Mouse (Mus musculus) Patski (cell line): Measurements from ENCODE around the gene Jazf1. TPM values are rescaled to one million over a fixed set of nuclear protein-coding genes. Genes with fewer than 3 reads are reported as not detected.

Experiments
- ATAC-seq: fragments of 100-300 bp; one replicate; pipeline ENCODE4 v1.8.0; 2021
- CTCF ChIA-PET: fragments of 350-600 bp; sonication (Branson Sonifier 250); formaldehyde crosslinking; loops from one replicate; lab custom pipeline; 2022; ENCODE audit warnings: inconsistent platforms; lab: Charles Lee
- POLR2A ChIA-PET: fragments of 350-600 bp; sonication (Branson Sonifier 250); formaldehyde crosslinking; loops from one replicate; lab custom pipeline; 2022; ENCODE audit warnings: antibody characterized with exemption, inconsistent platforms; lab: Charles Lee
- DNase-seq: peaks from one replicate; pipeline ENCODE4 v3.0.0-alpha.2; 2011; ENCODE audit warnings: low read depth, low spot score
- H3K27me3 ChIP-seq: fragments of 371-371 bp; one replicate; pipeline ENCODE4 v1.5.1; 2021
- CTCF ChIP-seq: fragments of 100-300 bp; IDR thresholded peaks from one replicate; pipeline ENCODE4 v1.5.1; 2021
- in situ Hi-C: fragments of 300-500 bp; cut with MboI; formaldehyde crosslinking; loops from 3 replicates; pipeline ENCODE4 v1.11.1; 2018; ENCODE audit warnings: low pct_unique_long_range_greater_than_20kb, mixed read lengths
- polyA plus RNA-seq: library from polyadenylated mRNA; unstranded; gene quantifications from one replicate; pipeline ENCODE4 v1.2.3, GENCODE M21; 2021

Gene Jazf1
- polyA plus RNA-seq, 1 experiment from 2014 or later = 15.5 TPM

DNA sequence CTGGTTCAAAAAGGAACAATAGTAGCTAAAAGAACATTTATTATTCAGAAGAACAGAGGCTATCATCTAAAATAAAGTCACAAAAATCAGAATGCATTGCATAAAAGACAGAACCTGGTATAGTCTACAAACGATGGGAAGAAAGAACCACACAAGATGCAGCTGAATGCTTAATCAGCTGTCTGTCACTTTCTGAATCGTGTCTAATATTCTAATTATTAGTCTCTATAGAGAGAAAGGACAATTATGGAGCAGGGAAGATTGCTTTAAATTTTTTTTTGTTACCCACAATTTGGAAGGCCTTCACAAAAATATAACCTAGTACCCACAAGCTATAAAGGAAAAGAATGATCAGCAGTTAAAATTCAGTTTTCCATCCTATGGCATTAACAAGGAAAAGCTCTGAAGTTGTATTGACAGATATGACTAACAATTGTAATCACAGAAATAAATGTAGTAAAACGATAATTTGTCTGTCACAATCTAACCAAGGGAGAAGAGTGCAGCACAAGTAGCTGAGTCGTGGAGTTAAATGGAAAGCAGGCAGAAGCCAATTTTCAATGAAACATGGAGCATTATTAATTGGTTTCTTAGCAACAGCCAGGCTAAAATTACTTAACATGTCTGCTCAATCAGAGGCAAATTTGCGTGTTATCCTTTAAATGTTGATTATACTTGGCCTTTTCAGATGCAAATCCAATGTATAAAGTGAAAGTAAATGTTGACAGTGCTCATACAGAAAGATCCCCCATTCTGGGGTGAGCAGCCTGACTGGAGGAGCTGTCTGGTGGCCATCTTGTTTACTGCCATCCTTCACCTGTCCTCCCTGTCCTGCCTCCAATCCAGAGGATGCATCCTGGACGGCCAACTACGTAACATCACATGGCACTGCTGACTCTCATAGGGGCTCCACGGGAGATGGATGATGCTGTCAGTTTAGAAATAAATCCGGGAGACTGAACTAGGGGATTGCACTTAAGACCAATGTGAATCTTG lies 53.7 kb downstream of the Jazf1 start:
- ChIA-PET CTCF (interaction anchor here (1.1 to 2.3 kb wide), 2 partner anchors 11 to 27 kb away, joined by 3 to 9 read pairs; no protein-coding TSS in a partner anchor), POLR2A (interaction anchor here (0.6 kb wide), 1 partner anchor 184 kb away, joined by 4 read pairs; no protein-coding TSS in a partner anchor)
- ATAC-seq (no peak), DNase-seq (no peak)
- no peaks in the 10 kb centered on the region for H3K27me3 ChIP-seq
- in situ Hi-C loops = no loop called here
- TF ChIP-seq CTCF = no peak

DNA sequence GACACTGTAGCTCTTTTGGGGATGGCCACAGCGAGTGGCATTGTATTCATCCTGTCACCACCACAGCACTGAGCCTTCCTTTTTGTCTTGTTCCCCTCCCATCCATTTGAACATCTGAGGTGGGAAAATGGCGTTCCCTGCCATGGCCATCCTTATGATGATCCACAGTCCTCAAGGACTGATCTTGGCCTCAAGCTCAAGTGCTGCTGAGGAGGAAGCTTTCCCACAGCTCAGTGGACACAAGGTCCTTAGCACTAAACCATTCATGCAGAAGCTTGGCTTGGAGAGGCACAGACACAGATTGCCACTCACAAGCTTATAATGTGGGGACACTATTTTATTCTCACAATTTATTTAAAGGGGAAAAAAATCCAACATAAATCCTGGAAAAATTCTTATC lies 58.1 kb downstream of the Jazf1 start:
- no peaks in the 10 kb centered on the region for H3K27me3 ChIP-seq
- ChIA-PET POLR2A (no interaction called here), CTCF (interaction anchor here (1.0 to 1.6 kb wide), 3 partner anchors 14 to 23 kb away, joined by 3 read pairs; no protein-coding TSS in a partner anchor)
- ATAC-seq (no peak), DNase-seq (no peak)
- TF ChIP-seq CTCF = no peak
- in situ Hi-C loops = no loop called here

DNA sequence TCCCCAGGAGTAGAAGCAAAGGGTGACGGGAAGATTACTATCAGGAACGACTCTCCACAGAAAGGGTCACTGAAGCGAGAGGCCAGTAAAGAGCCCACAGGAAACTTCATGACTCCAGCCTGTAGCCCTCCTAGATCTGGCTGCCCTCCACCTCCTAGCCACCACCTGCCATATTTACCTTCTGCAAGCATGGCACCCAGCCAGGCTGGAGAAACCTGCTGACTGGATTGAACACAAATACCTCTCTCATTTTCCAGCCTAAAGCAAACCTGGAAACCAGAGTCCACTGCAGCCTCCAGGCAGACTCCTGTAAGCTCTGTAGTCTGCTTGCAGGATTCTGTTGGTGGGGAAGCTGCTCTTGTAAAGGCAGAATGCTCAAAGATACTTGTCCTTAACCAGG lies 62.4 kb downstream of the Jazf1 start:
- DNase-seq = no peak
- CTCF ChIA-PET = no interaction called here
- H3K27me3 ChIP-seq = no peaks in the 10 kb centered on the region
- POLR2A ChIA-PET = no interaction called here
- TF ChIP-seq CTCF = no peak
- in situ Hi-C loops = no loop called here
- no peak for ATAC-seq

DNA sequence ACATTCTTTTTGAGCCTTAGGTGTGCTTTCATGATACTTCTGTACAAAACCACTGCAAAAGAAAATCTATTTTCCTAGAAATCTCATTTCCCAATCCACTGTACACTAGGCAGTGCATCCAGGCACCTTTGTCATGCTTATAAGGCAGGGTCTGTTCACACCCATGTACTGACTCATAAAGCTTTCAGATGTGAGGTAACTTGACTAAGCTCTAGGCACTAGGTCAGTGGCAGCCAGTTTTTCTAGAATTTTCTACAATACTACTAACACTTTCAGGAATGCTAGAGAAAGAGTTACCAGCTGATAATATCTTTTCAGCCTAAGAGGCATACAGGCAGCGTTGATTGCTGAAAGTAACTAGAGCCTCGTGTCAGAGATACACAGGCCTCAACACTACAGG lies 62.9 kb downstream of the Jazf1 start:
- POLR2A ChIA-PET = no interaction called here
- no peaks in the 10 kb centered on the region for H3K27me3 ChIP-seq
- no peak for TF ChIP-seq CTCF
- ATAC-seq (no peak), DNase-seq (no peak)
- CTCF ChIA-PET = no interaction called here
- in situ Hi-C loops = no loop called here

DNA sequence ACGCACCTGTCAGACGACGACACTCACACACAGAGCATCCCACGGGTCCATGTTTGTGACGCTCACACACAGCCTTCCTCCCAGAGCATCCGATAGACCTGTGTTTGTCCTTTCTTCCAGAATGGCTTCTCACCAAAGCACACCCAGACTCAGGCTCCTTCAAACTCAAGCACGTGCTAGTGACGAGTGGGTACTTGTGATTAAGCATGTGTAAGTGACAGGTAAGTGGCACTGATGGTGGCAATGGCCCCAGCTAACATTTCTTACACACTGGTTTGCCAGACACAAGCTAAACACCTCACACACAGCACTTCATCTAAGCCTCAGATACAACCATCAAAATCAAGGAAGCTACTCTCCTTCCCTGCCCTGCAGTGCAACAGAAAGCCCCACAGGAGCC lies 77.6 kb downstream of the Jazf1 start:
- in situ Hi-C loops = no loop called here
- CTCF ChIA-PET = no interaction called here
- H3K27me3 ChIP-seq = no peaks in the 10 kb centered on the region
- DNase-seq (no peak), ATAC-seq (no peak)
- no peak for TF ChIP-seq CTCF
- POLR2A ChIA-PET = no interaction called here

DNA sequence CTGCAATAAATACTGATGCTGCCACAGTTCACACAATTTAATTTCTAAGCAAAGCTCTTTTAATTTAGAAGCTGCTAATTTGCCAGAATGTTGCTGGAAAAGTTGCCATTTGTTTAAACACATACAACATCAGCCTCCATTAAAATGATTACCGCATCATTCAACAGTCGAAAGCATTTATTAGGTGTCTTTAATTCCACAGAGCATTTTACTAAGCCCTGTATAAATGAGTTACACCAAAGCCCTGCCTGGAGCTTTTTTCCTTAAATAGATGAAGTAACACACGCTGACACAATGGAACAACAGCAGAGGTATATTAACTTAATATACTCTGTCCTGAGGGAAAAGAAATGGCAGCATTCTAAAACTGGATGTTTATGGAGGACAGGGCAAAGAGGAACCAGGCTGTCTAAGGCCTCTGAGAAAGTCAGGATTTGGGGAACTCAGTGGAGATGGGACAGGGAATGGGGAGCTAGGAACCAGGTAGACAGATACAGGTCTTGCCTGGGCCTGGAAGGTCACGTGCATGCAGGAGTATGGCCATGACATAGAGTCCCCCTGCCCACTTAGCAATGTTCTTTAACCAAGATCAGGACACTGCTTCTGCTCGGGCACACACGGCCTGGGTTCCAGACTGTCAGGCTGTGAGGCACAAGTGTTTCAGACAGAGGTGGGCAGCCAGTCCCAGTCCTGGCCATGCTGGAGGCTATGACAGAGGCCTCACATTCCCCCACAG lies 80.4 kb downstream of the Jazf1 start:
- CTCF ChIA-PET = interaction anchor here (0.8 to 3.8 kb wide), 13 partner anchors 8 to 247 kb away, joined by 3 to 33 read pairs (median 5); no protein-coding TSS in a partner anchor
- DNase-seq = no peak

DNA sequence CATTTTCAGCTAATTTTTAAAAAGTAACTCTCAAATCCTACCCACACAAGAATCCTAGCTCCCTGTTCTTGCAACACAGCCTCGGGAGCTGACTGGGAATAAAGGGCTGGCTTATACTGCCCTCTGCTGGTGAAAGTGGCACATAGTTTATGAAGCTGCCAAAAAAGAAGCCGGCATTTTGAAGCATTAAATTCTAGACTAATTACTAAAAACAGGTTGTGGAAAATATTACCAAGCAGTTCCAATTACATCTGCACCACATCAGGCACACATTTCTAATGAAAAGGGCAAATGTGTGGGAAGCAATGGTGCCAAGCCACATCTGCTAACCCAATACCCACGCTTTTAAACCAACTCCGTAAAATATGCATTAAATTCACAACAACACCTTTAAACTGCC lies 81.0 kb downstream of the Jazf1 start:
- ChIA-PET CTCF (interaction anchor here (0.6 to 3.8 kb wide), 14 partner anchors 9 to 246 kb away, joined by 3 to 33 read pairs (median 4); no protein-coding TSS in a partner anchor), POLR2A (no interaction called here)
- peak; percentile 85 for TF ChIP-seq CTCF
- no peak for ATAC-seq
- DNase-seq = no peak
- in situ Hi-C loops = no loop called here
- H3K27me3 ChIP-seq = no peaks in the 10 kb centered on the region

More for the DNA sequence above, 80.4 kb downstream of the Jazf1 start:
- TF ChIP-seq CTCF = no peak
- POLR2A ChIA-PET = no interaction called here
- no peak for ATAC-seq
- in situ Hi-C loops = no loop called here
- no peaks in the 10 kb centered on the region for H3K27me3 ChIP-seq

DNA sequence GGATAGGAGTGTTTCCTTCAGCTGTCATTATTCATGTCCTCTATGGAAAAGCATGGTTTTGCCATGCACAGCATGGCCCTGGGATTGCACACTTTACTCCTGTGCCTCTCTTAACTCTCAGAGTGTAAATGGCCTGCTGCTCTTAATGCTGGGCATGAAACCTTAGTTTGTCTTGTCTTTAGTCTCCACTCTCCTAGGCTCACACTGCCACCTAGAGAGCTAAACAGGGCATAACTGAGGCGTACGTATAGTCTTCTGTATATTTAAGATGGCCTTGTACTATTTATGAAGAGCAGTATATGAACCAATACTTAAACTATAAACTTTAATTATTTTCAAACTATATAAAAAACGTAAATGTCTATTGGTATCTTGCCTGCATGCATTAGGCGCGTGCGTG lies 86.3 kb downstream of the Jazf1 start:
- DNase-seq (no peak), ATAC-seq (no peak)
- POLR2A ChIA-PET = no interaction called here

DNA sequence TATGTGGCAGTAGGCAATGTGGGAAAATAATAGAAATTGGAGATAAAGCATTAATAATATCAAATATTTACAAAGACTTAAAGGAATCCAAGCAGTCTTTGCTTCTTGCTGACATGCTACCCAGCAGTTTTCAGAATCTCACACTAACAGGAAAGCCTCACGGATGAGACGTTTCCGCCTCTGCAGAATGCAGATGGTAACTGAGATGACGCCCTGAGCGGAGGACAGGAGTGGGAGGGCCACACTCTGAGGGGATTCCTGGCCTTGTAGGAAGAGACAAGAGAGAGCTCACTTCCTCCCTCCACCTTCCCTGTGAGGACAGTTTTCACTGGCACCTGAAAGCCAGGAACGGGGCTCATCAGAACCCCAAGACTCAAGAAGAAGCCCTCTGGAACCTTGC lies 88.9 kb downstream of the Jazf1 start:
- POLR2A ChIA-PET = no interaction called here
- CTCF ChIA-PET = interaction anchor here (3.9 kb wide), 1 partner anchor 10 kb away, joined by 20 read pairs; no protein-coding TSS in a partner anchor
- in situ Hi-C loops = no loop called here
- no peaks in the 10 kb centered on the region for H3K27me3 ChIP-seq
- TF ChIP-seq CTCF = no peak
- DNase-seq (no peak), ATAC-seq (no peak)

More for the DNA sequence above, 86.3 kb downstream of the Jazf1 start:
- no peaks in the 10 kb centered on the region for H3K27me3 ChIP-seq
- CTCF ChIA-PET = interaction anchor here (0.8 to 2.0 kb wide), 4 partner anchors 9 to 19 kb away, joined by 3 to 7 read pairs (median 4); no protein-coding TSS in a partner anchor
- in situ Hi-C loops = no loop called here
- TF ChIP-seq CTCF = peak; percentile 26

DNA sequence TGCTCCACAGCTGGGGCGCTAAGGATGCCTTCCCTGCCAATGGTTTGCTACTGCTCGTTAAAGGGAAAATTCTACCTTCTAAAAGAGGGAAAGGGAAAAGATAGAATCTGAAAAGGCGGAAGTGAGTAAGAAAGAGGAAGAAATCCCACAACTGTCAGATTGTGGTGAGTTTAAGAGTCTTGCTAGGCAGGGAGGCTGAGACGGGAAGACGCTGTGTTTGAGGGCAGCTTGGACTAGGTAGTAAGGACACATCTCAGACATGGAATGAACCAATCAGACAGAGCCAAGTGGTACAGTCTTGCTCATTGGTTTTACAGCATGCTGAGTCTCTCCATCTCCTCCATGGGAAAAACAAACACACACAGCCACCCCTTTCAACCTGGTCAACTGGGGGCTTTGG lies 95.1 kb downstream of the Jazf1 start:
- no peak for TF ChIP-seq CTCF
- in situ Hi-C loops = no loop called here
- DNase-seq (no peak), ATAC-seq (no peak)
- CTCF ChIA-PET = interaction anchor here (1.2 to 8.2 kb wide), 6 partner anchors 8 to 17 kb away, joined by 4 to 46 read pairs (median 13); no protein-coding TSS in a partner anchor
- POLR2A ChIA-PET = no interaction called here
- no peaks in the 10 kb centered on the region for H3K27me3 ChIP-seq
